Mouse (Mus musculus) C2C12 (cell line): ENCODE results near the gene Rapgefl1.

Experiments
- CEBPB ChIP-seq: IDR thresholded peaks from one replicate; pipeline ENCODE4 v1.6.1; 2011; ENCODE audit warnings: low read depth, mild to moderate bottlenecking, control low read depth, moderate library complexity
- CTCF ChIP-seq: IDR thresholded peaks from one replicate; pipeline ENCODE4 v1.5.1; 2011; ENCODE audit not compliant: control insufficient read depth, insufficient read depth, insufficient read length
- MYOD1 ChIP-seq: IDR thresholded peaks from one replicate; pipeline ENCODE4 v1.6.1; 2011; ENCODE audit warnings: low read depth; ENCODE audit not compliant: control insufficient read depth, insufficient read length
- USF1 ChIP-seq: IDR thresholded peaks from one replicate; pipeline ENCODE4 v1.6.1; 2011; ENCODE audit warnings: low read depth, mild to moderate bottlenecking, control low read depth, moderate library complexity

- no peak for TF ChIP-seq USF1
- TF ChIP-seq CTCF, result no peak
- no peak for TF ChIP-seq MYOD1
- TF ChIP-seq CEBPB, result no peak
Observed at GRCm38 (mm10) chr11:98839897-98840296, 3.3 kb downstream of the Rapgefl1 start.
